Mouse (Mus musculus) embryonic fibroblast, embryonic 13.5 days (primary cell): ENCODE data around the gene Olfr1277. TPM values are rescaled to one million over a fixed set of nuclear protein-coding genes. Genes with fewer than 3 reads are reported as not detected.

Source experiments
- H3K27ac ChIP-seq: 2 replicates; pipeline ENCODE4 v1.5.1; 2012; ENCODE audit warnings: low read length, control low read depth, inconsistent platforms; ENCODE audit not compliant: insufficient read depth
- H3K4me1 ChIP-seq: 2 replicates; pipeline ENCODE4 v1.6.1; 2011; ENCODE audit warnings: low read length; ENCODE audit not compliant: control insufficient read depth, insufficient read depth
- H3K4me3 ChIP-seq: 2 replicates; pipeline ENCODE4 v1.5.1; 2011; ENCODE audit warnings: mild to moderate bottlenecking, control low read depth, low read length; ENCODE audit not compliant: insufficient read depth
- CTCF ChIP-seq: IDR thresholded peaks from 2 replicates; pipeline ENCODE4 v1.5.1; 2011; ENCODE audit warnings: mild to moderate bottlenecking, control low read depth, low read length, moderate library complexity, borderline replicate concordance; ENCODE audit not compliant: insufficient read depth
- POLR2A ChIP-seq: IDR thresholded peaks from 2 replicates; pipeline ENCODE4 v1.6.1; 2011; ENCODE audit warnings: low read depth, mild to moderate bottlenecking, control low read depth, low read length, moderate library complexity
- polyA plus RNA-seq: library from polyadenylated mRNA; stranded (reverse); fragments of >200 nt; gene quantifications from 2 replicates; pipeline ENCODE4 v1.2.4, GENCODE M21; 2011; ENCODE audit warnings: low read depth; ENCODE audit not compliant: missing spikeins, insufficient read length

Olfr1277 gene
- polyA plus RNA-seq, result not detected in 2 replicates

- no peak within 1 kb of the TSS for H3K4me3 ChIP-seq
- H3K27ac ChIP-seq, result no peak within 1 kb of the TSS
- TF ChIP-seq CTCF, result no peak
- TF ChIP-seq POLR2A, result no peak
- H3K4me1 ChIP-seq, result no peaks in the 10 kb centered on the region
Measured at GRCm38 (mm10) chr2:111274006-111274405, at the start of gene Olfr1277. Gene Olfr1277, minus strand, starts transcription at chr2:111274106.

- no peak within 1 kb of the TSS for H3K4me3 ChIP-seq
- no peaks in the 10 kb centered on the region for H3K4me1 ChIP-seq
- no peak within 1 kb of the TSS for H3K27ac ChIP-seq
- TF ChIP-seq POLR2A, result no peak
- TF ChIP-seq CTCF, result no peak
Measured at GRCm38 (mm10) chr2:111313717-111314116, 39.8 kb upstream of the Olfr1277 start, which contains the start of gene Olfr1280. Gene Olfr1280, plus strand, starts transcription at chr2:111314017.

- Histone ChIP-seq H3K4me3 (no peak within 1 kb of the TSS), H3K4me1 (no peaks in the 10 kb centered on the region), H3K27ac (no peak within 1 kb of the TSS)
- TF ChIP-seq CTCF (no peak), POLR2A (no peak)
Measured at GRCm38 (mm10) chr2:111300374-111300773, 26.5 kb upstream of the Olfr1277 start, which contains the start of gene Olfr1279. Gene Olfr1279, plus strand, starts transcription at chr2:111300635.

GRCm38 (mm10) chr2:111298541-111298940 lies 24.6 kb upstream of the Olfr1277 start:
- TF ChIP-seq POLR2A (no peak), CTCF (no peak)
- H3K4me3 ChIP-seq, result no peak overlapping the region

GRCm38 (mm10) chr2:111289836-111290235 lies 15.9 kb upstream of the Olfr1277 start, which contains the start of gene Olfr1278:
Gene Olfr1278, plus strand, starts transcription at chr2:111290136.
- H3K4me1 ChIP-seq, result no peaks in the 10 kb centered on the region
- TF ChIP-seq POLR2A (no peak), CTCF (no peak)
- H3K27ac ChIP-seq, result no peak within 1 kb of the TSS
- no peak within 1 kb of the TSS for H3K4me3 ChIP-seq

More at GRCm38 (mm10) chr2:111298541-111298940, 24.6 kb upstream of the Olfr1277 start:
- Histone ChIP-seq H3K4me1 (no peaks in the 10 kb centered on the region), H3K27ac (no peak overlapping the region)

- no peak for TF ChIP-seq CTCF
- TF ChIP-seq POLR2A, result no peak
- no peaks in the 10 kb centered on the region for H3K4me1 ChIP-seq
- H3K4me3 ChIP-seq, result no peak within 1 kb of the TSS
- H3K27ac ChIP-seq, result no peak within 1 kb of the TSS
Measured at GRCm38 (mm10) chr2:111254216-111254615, 19.7 kb downstream of the Olfr1277 start, which contains the start of gene Olfr1276. Gene Olfr1276, plus strand, starts transcription at chr2:111254516.

- Histone ChIP-seq H3K27ac (no peak within 1 kb of the TSS), H3K4me3 (no peak within 1 kb of the TSS)
- TF ChIP-seq POLR2A, result no peak
- TF ChIP-seq CTCF, result no peak
Measured at GRCm38 (mm10) chr2:111235186-111235585, 38.7 kb downstream of the Olfr1277 start, which contains the start of gene Olfr1275. Gene Olfr1275, minus strand, starts transcription at chr2:111235286.

GRCm38 (mm10) chr2:111229502-111229901 lies 44.4 kb downstream of the Olfr1277 start, which contains the start of gene 4930430A15Rik:
Gene 4930430A15Rik, minus strand, starts transcription at chr2:111229602.
- Histone ChIP-seq H3K27ac (no peak within 1 kb of the TSS), H3K4me3 (no peak within 1 kb of the TSS), H3K4me1 (no peaks in the 10 kb centered on the region)
- no peak for TF ChIP-seq CTCF
- no peak for TF ChIP-seq POLR2A

More at GRCm38 (mm10) chr2:111235186-111235585, 38.7 kb downstream of the Olfr1277 start, which contains the start of gene Olfr1275:
- no peaks in the 10 kb centered on the region for H3K4me1 ChIP-seq

Other genes with a start within 250 kb of the Olfr1277 start
- not detected in 2 replicates for gene Gm13941, start 168.1 kb downstream of the Olfr1277 start, polyA plus RNA-seq
- gene Gm15130, start 121.2 kb downstream of the Olfr1277 start, polyA plus RNA-seq, result not detected in 2 replicates
- gene 4930430A15Rik, start 44.5 kb downstream of the Olfr1277 start, polyA plus RNA-seq, result not detected in 2 replicates
- gene Olfr1275, start 38.8 kb downstream of the Olfr1277 start, polyA plus RNA-seq, result not detected in 2 replicates
- gene Olfr1276, start 19.6 kb downstream of the Olfr1277 start, polyA plus RNA-seq, result not detected in 2 replicates
- gene Olfr1278, start 16.0 kb upstream of the Olfr1277 start, polyA plus RNA-seq, result not detected in 2 replicates
- not detected in 2 replicates for gene Olfr1279, start 26.5 kb upstream of the Olfr1277 start, polyA plus RNA-seq
- not detected in 2 replicates for gene Olfr1280, start 39.9 kb upstream of the Olfr1277 start, polyA plus RNA-seq
- not detected in 2 replicates for gene Olfr1281, start 52.4 kb upstream of the Olfr1277 start, polyA plus RNA-seq
- not detected in 2 replicates for gene Olfr1282, start 62.0 kb upstream of the Olfr1277 start, polyA plus RNA-seq
- not detected in 2 replicates for gene Olfr1283, start 92.7 kb upstream of the Olfr1277 start, polyA plus RNA-seq
- not detected in 2 replicates for gene Olfr1284, start 101.4 kb upstream of the Olfr1277 start, polyA plus RNA-seq
- not detected in 2 replicates for gene Olfr1286, start 149.0 kb upstream of the Olfr1277 start, polyA plus RNA-seq
- not detected in 2 replicates for gene Olfr1287, start 175.0 kb upstream of the Olfr1277 start, polyA plus RNA-seq
- not detected in 2 replicates for gene Olfr1288, start 200.0 kb upstream of the Olfr1277 start, polyA plus RNA-seq
- gene Olfr1289, start 206.7 kb upstream of the Olfr1277 start, polyA plus RNA-seq, result not detected in 2 replicates
- not detected in 2 replicates for gene Olfr1290, start 219.7 kb upstream of the Olfr1277 start, polyA plus RNA-seq
- not detected in 2 replicates for gene Olfr1291-ps1, start 223.1 kb upstream of the Olfr1277 start, polyA plus RNA-seq